Comparison of ENCODE assay signal across 7 mouse cellular contexts in the genomic region with DNA sequence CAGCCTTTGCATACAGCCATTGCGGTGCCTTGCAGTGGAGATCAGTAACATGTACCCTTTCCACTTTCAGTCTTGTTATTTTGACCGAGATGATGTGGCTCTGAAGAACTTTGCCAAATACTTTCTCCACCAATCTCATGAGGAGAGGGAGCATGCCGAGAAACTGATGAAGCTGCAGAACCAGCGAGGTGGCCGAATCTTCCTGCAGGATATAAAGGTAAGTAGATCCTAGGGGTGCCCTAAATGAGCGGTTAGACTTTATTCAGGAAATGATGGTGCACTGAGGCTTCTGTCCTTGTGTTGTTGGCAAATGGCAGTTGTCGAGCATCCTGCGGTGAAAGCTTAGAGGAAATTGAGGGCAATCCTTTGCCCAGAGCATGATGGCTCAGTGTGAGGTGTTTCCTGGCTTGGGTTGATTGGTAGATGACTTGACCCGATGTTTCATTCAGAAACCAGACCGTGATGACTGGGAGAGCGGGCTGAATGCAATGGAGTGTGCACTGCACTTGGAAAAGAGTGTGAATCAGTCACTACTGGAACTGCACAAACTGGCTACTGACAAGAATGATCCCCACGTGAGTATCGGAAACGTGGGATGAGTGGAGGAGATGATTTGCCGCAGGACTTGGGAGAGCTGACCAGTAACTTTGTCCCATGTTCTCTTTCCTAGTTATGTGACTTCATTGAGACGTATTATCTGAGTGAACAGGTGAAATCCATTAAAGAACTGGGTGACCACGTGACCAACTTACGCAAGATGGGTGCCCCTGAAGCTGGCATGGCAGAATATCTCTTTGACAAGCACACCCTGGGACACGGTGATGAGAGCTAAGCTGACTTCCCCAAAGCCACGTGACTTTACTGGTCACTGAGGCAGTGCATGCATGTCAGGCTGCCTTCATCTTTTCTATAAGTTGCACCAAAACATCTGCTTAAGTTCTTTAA. TPM values are rescaled to one million over a fixed set of nuclear protein-coding genes. Genes with fewer than 3 reads are reported as not detected.
A peak's percentile ranks its signal among the peaks of the same experiment; 100 is the strongest.
DNase-seq lines count a peak whose midpoint lies in the region; ATAC-seq and TF ChIP-seq lines count a peak whose summit lies in the region.

No protein-coding gene starts in this region.

- TF ChIP-seq POLR2A in limb, embryonic 14.5 days (IDR thresholded peaks at IDR 0.05; ENCODE audit: borderline replicate concordance, extremely low read depth, insufficient read depth, insufficient read length) = no peak

- H3K4me1 ChIP-seq in neural tube, embryonic 11.5 days (ENCODE audit: control insufficient read depth, insufficient read depth, low read length) = peaks cover 7% of the 10 kb centered on the region
- H3K4me1 ChIP-seq in forebrain, embryonic 12.5 days = peaks cover 19% of the 10 kb centered on the region
- H3K4me1 ChIP-seq in limb, embryonic 14.5 days (ENCODE audit: control insufficient read depth, insufficient read depth, low read length) = peaks cover 18% of the 10 kb centered on the region
- peaks cover 18% of the 10 kb centered on the region for H3K4me1 ChIP-seq in stomach, embryonic 16.5 days (ENCODE audit: control insufficient read depth, insufficient read depth, low read length)

- ATAC-seq in neural tube, embryonic 11.5 days (ENCODE audit: insufficient read depth, low FRiP score, low TSS enrichment) = no peak
- ATAC-seq in forebrain, embryonic 12.5 days (ENCODE audit: low FRiP score) = no peak
- no peak for ATAC-seq in limb, embryonic 14.5 days (ENCODE audit: low FRiP score, low read depth)
- ATAC-seq in stomach, embryonic 16.5 days (ENCODE audit: insufficient read depth, low FRiP score) = no peak
- no peak for ATAC-seq in cerebellum, adult (ENCODE audit: insufficient number of reproducible peaks, low FRiP score, low TSS enrichment)

- H3K9me3 ChIP-seq in neural tube, embryonic 11.5 days (ENCODE audit: control insufficient read depth, low read length) = no peaks in the 10 kb centered on the region
- H3K9me3 ChIP-seq in forebrain, embryonic 12.5 days = no peaks in the 10 kb centered on the region
- H3K9me3 ChIP-seq in limb, embryonic 14.5 days (ENCODE audit: control insufficient read depth, low read length) = no peaks in the 10 kb centered on the region
- no peaks in the 10 kb centered on the region for H3K9me3 ChIP-seq in stomach, embryonic 16.5 days (replicated peaks; ENCODE audit: control insufficient read depth, low read length)

- 0 out of 2 replicates have a peak overlapping the region, but pooled peaks have one; percentile 82 for H3K4me3 ChIP-seq in neural tube, embryonic 11.5 days (ENCODE audit: low read depth, low read length)
- H3K4me3 ChIP-seq in forebrain, embryonic 12.5 days (replicated peaks) = peak overlapping the region; percentile 76
- H3K4me3 ChIP-seq in limb, embryonic 14.5 days (replicated peaks; ENCODE audit: low read length) = peak overlapping the region; percentile 89
- peak overlapping the region; percentile 83 for H3K4me3 ChIP-seq in stomach, embryonic 16.5 days (replicated peaks; ENCODE audit: low read length)

- no peaks in the 10 kb centered on the region for H3K27me3 ChIP-seq in neural tube, embryonic 11.5 days (ENCODE audit: control insufficient read depth, insufficient read depth, low read length)
- H3K27me3 ChIP-seq in forebrain, embryonic 12.5 days = no peaks in the 10 kb centered on the region
- H3K27me3 ChIP-seq in limb, embryonic 14.5 days (ENCODE audit: control insufficient read depth, insufficient read depth, low read length) = no peaks in the 10 kb centered on the region
- H3K27me3 ChIP-seq in stomach, embryonic 16.5 days (ENCODE audit: control insufficient read depth, insufficient read depth, low read length) = no peaks in the 10 kb centered on the region

- H3K36me3 ChIP-seq in neural tube, embryonic 11.5 days (ENCODE audit: control insufficient read depth, insufficient read depth, low read length) = peaks cover 4% of the 10 kb centered on the region
- peaks cover 25% of the 10 kb centered on the region for H3K36me3 ChIP-seq in forebrain, embryonic 12.5 days (replicated peaks)
- H3K36me3 ChIP-seq in limb, embryonic 14.5 days (ENCODE audit: control insufficient read depth, insufficient read depth, low read length) = peaks cover 24% of the 10 kb centered on the region
- peaks cover 10% of the 10 kb centered on the region for H3K36me3 ChIP-seq in stomach, embryonic 16.5 days (ENCODE audit: control insufficient read depth, insufficient read depth, low read length)

- WGBS in neural tube, embryonic 11.5 days = 94% methylated on average over 20 of the region's 20 CpGs
- 93% methylated on average over 20 of the region's 20 CpGs for WGBS in forebrain, embryonic 12.5 days
- 93% methylated on average over 20 of the region's 20 CpGs for WGBS in limb, embryonic 14.5 days
- WGBS in stomach, embryonic 16.5 days = 87% methylated on average over 20 of the region's 20 CpGs

- H3K27ac ChIP-seq in neural tube, embryonic 11.5 days (ENCODE audit: low read depth, low read length) = no peak overlapping the region
- no peak overlapping the region for H3K27ac ChIP-seq in forebrain, embryonic 12.5 days
- H3K27ac ChIP-seq in limb, embryonic 14.5 days (replicated peaks; ENCODE audit: low read depth, low read length) = no peak overlapping the region
- H3K27ac ChIP-seq in stomach, embryonic 16.5 days (ENCODE audit: low read length) = no peak overlapping the region

- H3K9ac ChIP-seq in neural tube, embryonic 11.5 days (ENCODE audit: low read length) = no peak overlapping the region
- peak overlapping the region; percentile 83; the same call in 1 of the 2 replicates for H3K9ac ChIP-seq in forebrain, embryonic 12.5 days
- peak overlapping the region; percentile 86; the same call in 1 of the 2 replicates for H3K9ac ChIP-seq in limb, embryonic 14.5 days (ENCODE audit: low read depth, low read length, severe bottlenecking)
- peak overlapping the region; percentile 94 for H3K9ac ChIP-seq in stomach, embryonic 16.5 days (ENCODE audit: low read length)

- no peak overlapping the region; the same call in 1 of the 2 replicates for H3K4me2 ChIP-seq in neural tube, embryonic 11.5 days (ENCODE audit: low read depth)
- H3K4me2 ChIP-seq in forebrain, embryonic 12.5 days = peak overlapping the region; percentile 91
- peak overlapping the region; percentile 87 for H3K4me2 ChIP-seq in limb, embryonic 14.5 days (replicated peaks; ENCODE audit: low read depth, low read length, severe bottlenecking)
- peak overlapping the region; percentile 77 for H3K4me2 ChIP-seq in stomach, embryonic 16.5 days (ENCODE audit: low read depth, low read length)

- DNase-seq in neural tube, embryonic 11.5 days (ENCODE audit: low spot score) = no peak
- DNase-seq in neural tube, embryonic 10.5 days (ENCODE audit: extremely low spot score, low spot score) = no peak
- DNase-seq in limb, embryonic 14.5 days (ENCODE audit: low spot score) = no peak
- no peak for DNase-seq in gastrocnemius, adult 18-20 months (ENCODE audit: low spot score)

RNA-seq across cellular contexts. Expression of a gene that starts 4.0 kb away (rescaled TPM):
- polyA plus RNA-seq in neural tube, embryonic 11.5 days (2014; fragmentation: Nextera tagmentation; extraction: Ambion mirVana) = 1,187 and 1,207 TPM in 2 replicates
- 1,239 and 1,358 TPM in 2 replicates for polyA plus RNA-seq in forebrain, embryonic 12.5 days (2016; fragmentation: Nextera tagmentation; extraction: Ambion mirVana)
- polyA plus RNA-seq in limb, embryonic 14.5 days (2012; rRNA removed) = 663 and 670 TPM in 2 replicates
- 1,538 and 1,580 TPM in 2 replicates for polyA plus RNA-seq in limb, embryonic 14.5 days (2014; fragmentation: Nextera tagmentation; extraction: Ambion mirVana)
- 1,902 and 2,108 TPM in 2 replicates for polyA plus RNA-seq in stomach, embryonic 16.5 days (2015; fragmentation: Nextera tagmentation; extraction: Ambion mirVana)
- 1,000 to 10,000 TPM; 2,098 to 2,234 TPM for total RNA-seq in gastrocnemius, adult 18-20 months (2021)

RNA-seq across cellular contexts. Expression of a gene that starts 17.1 kb away (rescaled TPM):
- polyA plus RNA-seq in neural tube, embryonic 11.5 days (2014; fragmentation: Nextera tagmentation; extraction: Ambion mirVana) = 1.0 and 1.5 TPM in 2 replicates
- 1.1 and 1.4 TPM in 2 replicates for polyA plus RNA-seq in forebrain, embryonic 12.5 days (2016; fragmentation: Nextera tagmentation; extraction: Ambion mirVana)
- 1.5 and 1.7 TPM in 2 replicates for polyA plus RNA-seq in limb, embryonic 14.5 days (2012; rRNA removed)
- polyA plus RNA-seq in limb, embryonic 14.5 days (2014; fragmentation: Nextera tagmentation; extraction: Ambion mirVana) = 1.5 and 1.9 TPM in 2 replicates
- polyA plus RNA-seq in stomach, embryonic 16.5 days (2015; fragmentation: Nextera tagmentation; extraction: Ambion mirVana) = 0.61 and 0.64 TPM in 2 replicates
- under 1 TPM; 0.11 to 0.24 TPM for total RNA-seq in gastrocnemius, adult 18-20 months (2021)

RNA-seq across cellular contexts. Expression of a gene that starts 17.1 kb away (rescaled TPM):
- polyA plus RNA-seq in neural tube, embryonic 11.5 days (2014; fragmentation: Nextera tagmentation; extraction: Ambion mirVana) = 42.6 and 43.0 TPM in 2 replicates
- polyA plus RNA-seq in forebrain, embryonic 12.5 days (2016; fragmentation: Nextera tagmentation; extraction: Ambion mirVana) = 19.0 and 22.7 TPM in 2 replicates
- polyA plus RNA-seq in limb, embryonic 14.5 days (2012; rRNA removed) = 36.1 and 42.8 TPM in 2 replicates
- polyA plus RNA-seq in limb, embryonic 14.5 days (2014; fragmentation: Nextera tagmentation; extraction: Ambion mirVana) = 43.9 and 49.6 TPM in 2 replicates
- 33.7 and 38.1 TPM in 2 replicates for polyA plus RNA-seq in stomach, embryonic 16.5 days (2015; fragmentation: Nextera tagmentation; extraction: Ambion mirVana)
- 1 to 10 TPM; 3.0 to 4.5 TPM for total RNA-seq in gastrocnemius, adult 18-20 months (2021)

RNA-seq across cellular contexts. Expression of a gene that starts 57.0 kb away (rescaled TPM):
- 6.1 and 6.2 TPM in 2 replicates for polyA plus RNA-seq in neural tube, embryonic 11.5 days (2014; fragmentation: Nextera tagmentation; extraction: Ambion mirVana)
- polyA plus RNA-seq in forebrain, embryonic 12.5 days (2016; fragmentation: Nextera tagmentation; extraction: Ambion mirVana) = 5.6 and 7.4 TPM in 2 replicates
- 40.8 and 57.7 TPM in 2 replicates for polyA plus RNA-seq in limb, embryonic 14.5 days (2012; rRNA removed)
- 10.6 and 11.5 TPM in 2 replicates for polyA plus RNA-seq in limb, embryonic 14.5 days (2014; fragmentation: Nextera tagmentation; extraction: Ambion mirVana)
- 18.9 and 22.5 TPM in 2 replicates for polyA plus RNA-seq in stomach, embryonic 16.5 days (2015; fragmentation: Nextera tagmentation; extraction: Ambion mirVana)
- total RNA-seq in gastrocnemius, adult 18-20 months (2021) = 1 to 10 TPM; 2.2 to 5.7 TPM
